Mouse (Mus musculus): ENCODE data around the gene Eif4a2.

DNA sequence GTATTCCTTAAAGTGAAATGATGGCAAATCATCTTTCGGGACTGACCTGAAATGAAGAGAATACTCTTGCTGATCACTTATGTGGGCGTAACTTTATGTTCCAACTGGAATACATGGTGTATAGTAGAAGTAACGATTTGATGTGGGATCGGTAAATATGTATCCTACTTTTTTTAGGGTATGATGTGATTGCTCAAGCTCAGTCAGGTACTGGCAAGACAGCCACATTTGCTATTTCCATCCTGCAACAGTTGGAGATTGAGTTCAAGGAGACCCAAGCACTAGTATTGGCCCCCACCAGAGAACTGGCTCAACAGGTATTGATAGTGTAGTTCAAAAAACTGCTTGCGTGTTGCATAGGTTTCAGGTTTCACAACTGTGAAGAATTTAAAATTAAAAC, 1.7 kb downstream of the Eif4a2 start:
- TF ChIP-seq POLR2A (IDR thresholded peaks at IDR 0.05; ENCODE audit: low read depth, low read length) (peak; percentile 54; the same call in 1 of the 2 replicates), CTCF (conservative IDR thresholded peaks at IDR 0.05 in 1 of 2, IDR thresholded peaks at IDR 0.05 in 1 of 2; ENCODE audit: low read depth in 2 of 2, low read length in 2 of 2) (no peak), GABPA (IDR thresholded peaks at IDR 0.05; ENCODE audit: insufficient replicate concordance, low read depth, low read length) (no peak), ZMIZ1 (IDR thresholded peaks at IDR 0.05; ENCODE audit: low read depth, low read length) (0 out of 2 replicates have a peak, but pooled peaks have one; percentile 80), UBTF (IDR thresholded peaks at IDR 0.05; ENCODE audit: low read depth, low read length) (no peak), SMC3 (IDR thresholded peaks at IDR 0.05; ENCODE audit: low read depth, low read length) (no peak), ZNF384 (IDR thresholded peaks at IDR 0.05; ENCODE audit: low read depth, low read length) (no peak), ZC3H11A (IDR thresholded peaks at IDR 0.05; ENCODE audit: low read depth, low read length) (no peak), MAZ (IDR thresholded peaks at IDR 0.05; ENCODE audit: low read depth, low read length) (no peak), SIN3A (IDR thresholded peaks at IDR 0.05; ENCODE audit: low read length) (no peak; the same call in 1 of the 2 replicates), EP300 (IDR thresholded peaks at IDR 0.05; ENCODE audit: low read length) (no peak), ZKSCAN1 (IDR thresholded peaks at IDR 0.05; ENCODE audit: borderline replicate concordance, low read depth, low read length) (no peak)
